Mouse (Mus musculus) CD4-positive, CD25-positive, alpha-beta regulatory T cell (primary cell): ENCODE results near the gene Guca1a. TPM values are rescaled to one million over a fixed set of nuclear protein-coding genes. Genes with fewer than 3 reads are reported as not detected.

Experiments used
- polyA plus RNA-seq: library from polyadenylated mRNA; unstranded; fragments of 100-300 nt; shearing (Covaris generic); gene quantifications from one replicate; pipeline ENCODE4 v1.2.1, GENCODE M21; 2017

The Guca1a gene
- polyA plus RNA-seq = not detected

DNA sequence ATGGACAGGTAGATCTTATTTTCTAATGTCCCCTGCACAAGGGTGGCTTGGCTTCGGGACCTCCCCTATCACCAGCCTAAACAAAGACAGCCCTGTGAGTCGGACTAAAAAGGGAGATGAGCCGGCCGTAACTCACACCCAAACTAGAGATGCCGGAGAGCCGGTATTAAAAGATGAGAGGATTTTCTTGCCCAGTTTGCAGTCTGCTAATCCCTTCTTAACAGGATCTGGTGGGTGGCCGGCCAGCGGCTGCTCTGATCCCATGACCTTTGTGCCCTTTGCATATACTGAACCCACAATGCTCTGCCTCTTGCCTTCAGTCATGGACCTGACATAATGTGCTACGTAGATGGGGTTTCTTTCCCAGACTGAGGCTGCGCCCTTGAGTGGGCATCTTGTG, at the start of gene Guca1a:
Gene Guca1a, minus strand, starts transcription at position 134 of the 400 bp plus-strand sequence.

DNA sequence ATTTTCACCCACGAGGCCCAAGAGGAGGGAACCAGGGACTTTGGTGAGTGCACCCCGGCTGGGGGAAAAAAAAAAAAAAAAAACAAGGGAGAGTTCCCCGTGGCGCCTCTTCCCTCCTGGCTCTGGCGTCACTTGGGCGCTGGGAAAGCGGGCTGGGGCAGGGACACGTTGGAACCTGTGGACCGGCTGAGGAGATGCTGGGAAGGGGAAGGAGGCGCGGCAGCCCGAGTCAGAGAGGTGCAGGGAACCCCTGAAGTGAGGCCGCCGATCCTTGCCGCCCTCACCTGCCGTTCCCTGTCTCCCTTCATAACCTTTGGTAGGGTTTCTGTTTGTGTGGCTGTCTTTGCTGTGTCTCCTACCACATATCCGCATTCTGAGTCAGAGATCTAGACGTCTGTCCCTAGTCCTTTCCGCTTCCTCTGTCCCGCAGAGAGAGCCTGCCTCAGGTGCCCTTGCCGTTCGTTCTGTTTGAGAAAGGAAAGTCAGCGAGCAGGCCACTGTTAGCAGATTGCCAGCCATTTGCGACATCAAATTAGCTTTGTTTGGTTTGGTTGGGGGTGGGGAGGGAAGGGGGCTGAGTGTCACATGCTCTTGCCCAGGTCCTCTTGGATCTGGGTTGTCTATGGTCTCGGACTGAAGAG, 36.6 kb upstream of the Guca1a start, which contains the start of gene 1700001C19Rik:
Gene 1700001C19Rik, minus strand, starts transcription at position 470 of the 641 bp plus-strand sequence.

GRCm38 (mm10) chr17:47436156-47436906, 35.9 kb upstream of the Guca1a start, which contains the start of gene AI661453:
Gene AI661453 (plus strand): TSS chr17:47436615.

GRCm38 (mm10) chr17:47385145-47385544, 15.2 kb downstream of the Guca1a start, which contains the start of gene Guca1b:
Gene Guca1b (plus strand): TSS chr17:47385393.

GRCm38 (mm10) chr17:47368401-47369086, 31.8 kb downstream of the Guca1a start, which contains the start of gene Mrps10:
Gene Mrps10 (plus strand): TSS chr17:47368887.

Other genes starting within 250 kb of the Guca1a start
- gene Mrps10, start 31.7 kb downstream of the Guca1a start, polyA plus RNA-seq = 48.4 TPM
- 2.7 TPM for gene Guca1b, start 15.2 kb downstream of the Guca1a start, polyA plus RNA-seq
- gene AI661453, start 36.0 kb upstream of the Guca1a start, polyA plus RNA-seq = not detected
- gene 1700001C19Rik, start 36.8 kb upstream of the Guca1a start, polyA plus RNA-seq = not detected
- gene Taf8, start 101.7 kb upstream of the Guca1a start, polyA plus RNA-seq = 58.7 TPM
- 275 TPM for gene Ccnd3, start 104.5 kb upstream of the Guca1a start, polyA plus RNA-seq
- 18.1 TPM for gene Bysl, start 210.9 kb upstream of the Guca1a start, polyA plus RNA-seq
- gene Med20, start 211.0 kb upstream of the Guca1a start, polyA plus RNA-seq = 38.1 TPM
- 1.8 TPM for gene Gm20517, start 211.0 kb upstream of the Guca1a start, polyA plus RNA-seq
- 2.1 TPM for gene Usp49, start 230.1 kb upstream of the Guca1a start, polyA plus RNA-seq